Comparison of ENCODE assay signal across 8 mouse cellular contexts in genomic region chr13:43200473-43200872, GRCm38 (mm10). TPM values are rescaled to one million over a fixed set of nuclear protein-coding genes. Genes with fewer than 3 reads are reported as not detected.
DNase-seq lines count a peak whose midpoint lies in the region; ATAC-seq and TF ChIP-seq lines count a peak whose summit lies in the region.

No protein-coding gene starts in this region.

- H3K4me3 ChIP-seq in cerebellum, adult 2 months (replicated peaks; ENCODE audit: insufficient read depth, low read depth, low read length): no peak overlapping the region
- H3K4me3 ChIP-seq in kidney, embryonic 15.5 days (replicated peaks): no peak overlapping the region
- no peak overlapping the region for H3K4me3 ChIP-seq in neural tube, embryonic 13.5 days
- H3K4me3 ChIP-seq in embryonic facial prominence, embryonic 10.5 days: no peak overlapping the region

- no peak; the same call in 1 of the 2 replicates for TF ChIP-seq CTCF in cerebellum, adult 2 months (IDR thresholded peaks at IDR 0.05; ENCODE audit: borderline replicate concordance, insufficient read depth, low read depth, low read length)

- no peak overlapping the region for H3K27ac ChIP-seq in cerebellum, adult 2 months (ENCODE audit: insufficient read depth, low read length)
- no peak overlapping the region for H3K27ac ChIP-seq in kidney, embryonic 15.5 days
- no peak overlapping the region for H3K27ac ChIP-seq in neural tube, embryonic 13.5 days (replicated peaks)
- no peak overlapping the region for H3K27ac ChIP-seq in embryonic facial prominence, embryonic 10.5 days (replicated peaks)

- no peaks in the 10 kb centered on the region for H3K9me3 ChIP-seq in kidney, embryonic 15.5 days (replicated peaks)
- H3K9me3 ChIP-seq in neural tube, embryonic 13.5 days: no peaks in the 10 kb centered on the region
- no peaks in the 10 kb centered on the region for H3K9me3 ChIP-seq in embryonic facial prominence, embryonic 10.5 days

- 76% methylated on average over 22 of the region's 22 CpGs for WGBS in cerebellum, adult 2 months
- WGBS in kidney, embryonic 15.5 days: 78% methylated on average over 22 of the region's 22 CpGs
- WGBS in neural tube, embryonic 13.5 days: 67% methylated on average over 22 of the region's 22 CpGs
- WGBS in embryonic facial prominence, embryonic 10.5 days: 71% methylated on average over 22 of the region's 22 CpGs

- H3K9ac ChIP-seq in kidney, embryonic 15.5 days: no peak overlapping the region
- H3K9ac ChIP-seq in neural tube, embryonic 13.5 days: no peak overlapping the region

- H3K4me1 ChIP-seq in cerebellum, adult 2 months (ENCODE audit: control insufficient read depth, insufficient read depth, low read length): peaks cover 39% of the 10 kb centered on the region
- H3K4me1 ChIP-seq in kidney, embryonic 15.5 days: no peaks in the 10 kb centered on the region
- no peaks in the 10 kb centered on the region for H3K4me1 ChIP-seq in neural tube, embryonic 13.5 days (replicated peaks)
- 0 out of 2 replicates have a peak, but pooled peaks cover 15% of the 10 kb centered on the region for H3K4me1 ChIP-seq in embryonic facial prominence, embryonic 10.5 days

- peak; percentile 54 for DNase-seq in cerebellum, adult 11-12 months
- DNase-seq in cerebellum, adult 2 months: no peak
- no peak for DNase-seq in kidney, postnatal 14 days
- no peak for DNase-seq in neural tube, embryonic 10.5 days (ENCODE audit: extremely low spot score, low spot score)
- DNase-seq in embryonic facial prominence, embryonic 10.5 days (ENCODE audit: low spot score): no peak

- no peaks in the 10 kb centered on the region for H3K36me3 ChIP-seq in kidney, embryonic 15.5 days
- H3K36me3 ChIP-seq in neural tube, embryonic 13.5 days: peaks cover 9% of the 10 kb centered on the region
- H3K36me3 ChIP-seq in embryonic facial prominence, embryonic 10.5 days (replicated peaks): no peaks in the 10 kb centered on the region

- ATAC-seq in kidney, embryonic 15.5 days (replicated peaks; ENCODE audit: low FRiP score): 0 out of 2 replicates have a peak, but pooled peaks have one; percentile 33
- peak; percentile 37; the same call in 1 of the 2 replicates for ATAC-seq in neural tube, embryonic 13.5 days (ENCODE audit: low read depth)
- ATAC-seq in neutrophil, adult 5-6 weeks (ENCODE audit: extremely low read depth, insufficient number of reproducible peaks, low FRiP score, poor library complexity, severe bottlenecking): peak; percentile 4; the same call in 1 of the 2 replicates

- H3K4me2 ChIP-seq in kidney, embryonic 15.5 days: peak overlapping the region; percentile 24; the same call in 1 of the 2 replicates
- H3K4me2 ChIP-seq in neural tube, embryonic 13.5 days: no peak overlapping the region

- no peak for TF ChIP-seq POLR2A in cerebellum, adult 2 months (IDR thresholded peaks at IDR 0.05; ENCODE audit: borderline replicate concordance, insufficient read depth, low read length)

- no peaks in the 10 kb centered on the region for H3K27me3 ChIP-seq in cerebellum, adult 2 months (ENCODE audit: control insufficient read depth, insufficient read depth, low read length)
- no peaks in the 10 kb centered on the region for H3K27me3 ChIP-seq in kidney, embryonic 15.5 days
- no peaks in the 10 kb centered on the region for H3K27me3 ChIP-seq in neural tube, embryonic 13.5 days
- peaks cover 11% of the 10 kb centered on the region; the same call in 1 of the 2 replicates for H3K27me3 ChIP-seq in embryonic facial prominence, embryonic 10.5 days (replicated peaks; ENCODE audit: low read depth, poor library complexity, severe bottlenecking)

RNA-seq across cellular contexts. Expression of gene Tbc1d7, which starts 29.2 kb away (rescaled TPM):
- 48.2 and 49.9 TPM in 2 replicates for polyA plus RNA-seq in cerebellum, adult 2 months (2012; rRNA removed)
- polyA plus RNA-seq in kidney, embryonic 15.5 days (2015; fragmentation: Nextera tagmentation; extraction: Ambion mirVana): 51.6 and 54.7 TPM in 2 replicates
- 83.0 and 85.8 TPM in 2 replicates for polyA plus RNA-seq in neural tube, embryonic 13.5 days (2015; fragmentation: Nextera tagmentation; extraction: Ambion mirVana)
- 6.8 and 7.1 TPM in 2 replicates for total RNA-seq in neutrophil, adult 5-6 weeks (2017)
- 62.9 and 64.8 TPM in 2 replicates for polyA plus RNA-seq in embryonic facial prominence, embryonic 10.5 days (2016; fragmentation: Nextera tagmentation; extraction: Ambion mirVana)
